Mouse (Mus musculus): ENCODE measurements at regions not wholly inside any gene's neighbourhood (a gene's known extent, or its start where the extent isn't known, plus 50 kb on each side); places are given as distances from the start of the nearest gene placed in this dataset.

DNA sequence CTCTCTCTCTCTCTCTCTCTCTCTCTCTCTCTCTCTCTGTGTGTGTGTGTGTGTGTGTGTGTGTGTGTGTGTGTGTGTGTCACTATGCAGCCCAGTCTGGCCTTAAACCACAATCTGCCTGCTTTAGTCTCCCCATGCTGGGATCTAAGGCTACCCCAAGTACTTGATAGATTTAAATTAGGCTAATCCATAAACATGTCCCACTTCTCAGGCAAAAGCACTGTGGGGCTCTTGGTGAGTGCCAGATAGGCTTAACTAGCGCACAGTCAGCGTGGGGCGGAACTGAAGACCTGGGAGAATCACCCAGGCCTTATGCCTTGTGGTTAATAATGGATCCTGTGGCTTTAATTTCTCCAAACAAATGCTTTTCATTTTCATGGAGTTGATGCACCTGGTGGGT is 180.6 kb downstream of the Gm26897 start:
- H3K4me1 ChIP-seq (ENCODE audit: control insufficient read depth in 1 of 2, insufficient read depth in 2 of 2, low read length in 2 of 2): no peaks in the 10 kb centered on the region
- no peaks in the 10 kb centered on the region for H3K79me2 ChIP-seq (ENCODE audit: control insufficient read depth, insufficient read depth, low read length, poor library complexity)
- no peak overlapping the region for H3K27ac ChIP-seq (ENCODE audit: control insufficient read depth, low read depth, low read length)
- no peak for TF ChIP-seq ZNF384 (IDR thresholded peaks at IDR 0.05; ENCODE audit: low read depth, low read length)
- no peak for TF ChIP-seq CTCF (IDR thresholded peaks at IDR 0.05 in 2 of 3, conservative IDR thresholded peaks at IDR 0.05 in 1 of 3; ENCODE audit: control insufficient read depth in 1 of 3, insufficient read depth in 1 of 3, low read depth in 2 of 3, low read length in 3 of 3, poor library complexity in 1 of 3, severe bottlenecking in 1 of 3)
- TF ChIP-seq KAT2A (conservative IDR thresholded peaks at IDR 0.05; ENCODE audit: low read depth, low read length): no peak
- TF ChIP-seq NRF1 (IDR thresholded peaks at IDR 0.05; ENCODE audit: insufficient read depth, low read depth, low read length, poor library complexity, severe bottlenecking): no peak
- TF ChIP-seq CHD2 (IDR thresholded peaks at IDR 0.05; ENCODE audit: low read length): no peak
- no peak for TF ChIP-seq RAD21 (IDR thresholded peaks at IDR 0.05; ENCODE audit: low read depth, low read length)
- no peak for TF ChIP-seq BHLHE40 (IDR thresholded peaks at IDR 0.05; ENCODE audit: borderline replicate concordance, low read depth, low read length)
- TF ChIP-seq JUND (IDR thresholded peaks at IDR 0.05; ENCODE audit: low read depth, low read length): no peak
- no peak for TF ChIP-seq MEF2A (IDR thresholded peaks at IDR 0.05; ENCODE audit: extremely low read depth, insufficient replicate concordance, low read depth, low read length, poor library complexity, severe bottlenecking)
- TF ChIP-seq USF2 (IDR thresholded peaks at IDR 0.05; ENCODE audit: borderline replicate concordance in 1 of 2, insufficient read depth in 1 of 2, low read depth in 1 of 2, low read length in 2 of 2): no peak
- no peaks in the 10 kb centered on the region for H3K36me3 ChIP-seq (ENCODE audit: control insufficient read depth in 1 of 2, insufficient read depth in 2 of 2, low read length in 2 of 2)
- no peaks in the 10 kb centered on the region for H3K27me3 ChIP-seq (ENCODE audit: control insufficient read depth in 1 of 2, insufficient read depth in 2 of 2, low read length in 2 of 2)
- DNase-seq (ENCODE audit: low read depth, low spot score): no peak
- H3K9me3 ChIP-seq (replicated peaks; ENCODE audit: insufficient read depth, low read length): no peaks in the 10 kb centered on the region
- no peak overlapping the region for H3K9ac ChIP-seq (ENCODE audit: control insufficient read depth, low read depth, low read length, poor library complexity, severe bottlenecking)
- H3K4me3 ChIP-seq (ENCODE audit: control insufficient read depth in 1 of 2, insufficient read depth in 1 of 2, low read depth in 2 of 2, low read length in 2 of 2): no peak overlapping the region

- Histone ChIP-seq H3K4me1 (ENCODE audit: control insufficient read depth in 1 of 2, insufficient read depth in 2 of 2, low read length in 2 of 2) (no peaks in the 10 kb centered on the region), H3K9me3 (replicated peaks; ENCODE audit: insufficient read depth, low read length) (no peaks in the 10 kb centered on the region), H3K36me3 (ENCODE audit: control insufficient read depth in 1 of 2, insufficient read depth in 2 of 2, low read length in 2 of 2) (no peaks in the 10 kb centered on the region), H3K4me3 (ENCODE audit: control insufficient read depth in 1 of 2, insufficient read depth in 1 of 2, low read depth in 2 of 2, low read length in 2 of 2) (no peak overlapping the region), H3K9ac (ENCODE audit: control insufficient read depth, low read depth, low read length, poor library complexity, severe bottlenecking) (no peak overlapping the region), H3K27ac (ENCODE audit: control insufficient read depth, low read depth, low read length) (no peak overlapping the region), H3K79me2 (ENCODE audit: control insufficient read depth, insufficient read depth, low read length, poor library complexity) (no peaks in the 10 kb centered on the region), H3K27me3 (ENCODE audit: control insufficient read depth in 1 of 2, insufficient read depth in 2 of 2, low read length in 2 of 2) (no peaks in the 10 kb centered on the region)
- TF ChIP-seq KAT2A (conservative IDR thresholded peaks at IDR 0.05; ENCODE audit: low read depth, low read length) (no peak), POLR2AphosphoS5 (IDR thresholded peaks at IDR 0.05; ENCODE audit: borderline replicate concordance, low read depth, low read length) (no peak), MAX (IDR thresholded peaks at IDR 0.05; ENCODE audit: low read length) (no peak), TAL1 (IDR thresholded peaks at IDR 0.05; ENCODE audit: low read length) (no peak)
- DNase-seq (ENCODE audit: low read depth, low spot score): no peak
Measured at GRCm38 (mm10) chr5:111917643-111918252, 184.0 kb downstream of the Gm26897 start.

GRCm38 (mm10) chr5:111918888-111919287 is 185.2 kb downstream of the Gm26897 start:
- H3K4me1 ChIP-seq (ENCODE audit: control insufficient read depth in 1 of 2, insufficient read depth in 2 of 2, low read length in 2 of 2): no peaks in the 10 kb centered on the region
- TF ChIP-seq TAL1 (IDR thresholded peaks at IDR 0.05; ENCODE audit: low read length): no peak
- TF ChIP-seq MYC (IDR thresholded peaks at IDR 0.05; ENCODE audit: low read depth, low read length): no peak
- TF ChIP-seq NRF1 (IDR thresholded peaks at IDR 0.05; ENCODE audit: insufficient read depth, low read depth, low read length, poor library complexity, severe bottlenecking): no peak
- no peak for TF ChIP-seq MYB (IDR thresholded peaks at IDR 0.05; ENCODE audit: low read depth, low read length)
- TF ChIP-seq MAZ (IDR thresholded peaks at IDR 0.05; ENCODE audit: low read depth, low read length): no peak
- TF ChIP-seq SMC3 (IDR thresholded peaks at IDR 0.05; ENCODE audit: low read depth, low read length): no peak
- no peak for TF ChIP-seq POLR2A (IDR thresholded peaks at IDR 0.05; ENCODE audit: control insufficient read depth in 1 of 2, insufficient read depth in 1 of 2, low read depth in 1 of 2, low read length in 2 of 2, poor library complexity in 1 of 2)
- no peak for TF ChIP-seq GATA1 (IDR thresholded peaks at IDR 0.05; ENCODE audit: low read depth, low read length)
- no peak for TF ChIP-seq ETS1 (IDR thresholded peaks at IDR 0.05; ENCODE audit: low read depth, low read length)
- no peak for TF ChIP-seq E2F4 (IDR thresholded peaks at IDR 0.05; ENCODE audit: borderline replicate concordance, low read depth, low read length)
- TF ChIP-seq CTCF (IDR thresholded peaks at IDR 0.05 in 2 of 3, conservative IDR thresholded peaks at IDR 0.05 in 1 of 3; ENCODE audit: control insufficient read depth in 1 of 3, insufficient read depth in 1 of 3, low read depth in 2 of 3, low read length in 3 of 3, poor library complexity in 1 of 3, severe bottlenecking in 1 of 3): no peak
- TF ChIP-seq ZKSCAN1 (IDR thresholded peaks at IDR 0.05; ENCODE audit: low read depth, low read length): no peak
- no peak for TF ChIP-seq RCOR1 (IDR thresholded peaks at IDR 0.05; ENCODE audit: low read depth, low read length)
- TF ChIP-seq ZNF384 (IDR thresholded peaks at IDR 0.05; ENCODE audit: low read depth, low read length): no peak
- no peak for TF ChIP-seq HCFC1 (IDR thresholded peaks at IDR 0.05; ENCODE audit: low read depth, low read length)
- TF ChIP-seq SIN3A (IDR thresholded peaks at IDR 0.05; ENCODE audit: low read length): no peak
- no peaks in the 10 kb centered on the region for H3K79me2 ChIP-seq (ENCODE audit: control insufficient read depth, insufficient read depth, low read length, poor library complexity)
- H3K36me3 ChIP-seq (ENCODE audit: control insufficient read depth in 1 of 2, insufficient read depth in 2 of 2, low read length in 2 of 2): no peaks in the 10 kb centered on the region
- H3K27ac ChIP-seq (ENCODE audit: control insufficient read depth, low read depth, low read length): no peak overlapping the region
- no peaks in the 10 kb centered on the region for H3K9me3 ChIP-seq (replicated peaks; ENCODE audit: insufficient read depth, low read length)
- H3K27me3 ChIP-seq (ENCODE audit: control insufficient read depth in 1 of 2, insufficient read depth in 2 of 2, low read length in 2 of 2): no peaks in the 10 kb centered on the region
- no peak for DNase-seq (ENCODE audit: low read depth, low spot score)
- no peak overlapping the region for H3K9ac ChIP-seq (ENCODE audit: control insufficient read depth, low read depth, low read length, poor library complexity, severe bottlenecking)
- no peak overlapping the region for H3K4me3 ChIP-seq (ENCODE audit: control insufficient read depth in 1 of 2, insufficient read depth in 1 of 2, low read depth in 2 of 2, low read length in 2 of 2)
